Mouse (Mus musculus): ENCODE measurements around the gene Kdm4d.
"Not testable (repeated sequence)": the region's sequence is repeated elsewhere in the genome, so short reads cannot be mapped to it uniquely, and the experiment has no call there.

Gene Kdm4d

DNA sequence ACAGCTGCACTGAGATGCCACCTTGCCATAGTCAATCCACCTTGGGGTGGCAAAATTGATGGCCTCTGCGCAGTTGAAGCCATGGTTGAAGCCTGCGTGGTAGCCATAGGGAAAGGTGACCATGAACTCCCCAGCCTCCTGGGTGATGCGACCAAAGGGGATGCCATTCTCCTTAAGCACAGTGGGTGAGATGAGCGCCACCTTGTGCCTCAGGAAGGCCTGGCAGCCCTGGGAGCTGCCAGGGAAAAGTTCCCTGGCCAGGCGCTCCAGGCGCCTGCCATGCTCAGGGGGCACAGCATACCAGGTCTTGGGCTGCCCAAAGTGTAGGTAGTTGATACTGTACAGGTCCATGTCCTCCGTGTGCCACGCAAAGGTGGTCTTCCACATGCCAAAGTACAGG lies 49.2 kb downstream of the Kdm4d start:
- DNase-seq (ENCODE audit: low spot score in 2 of 2) = not testable (repeated sequence)

- DNase-seq (ENCODE audit: low spot score in 2 of 2) = not testable (repeated sequence)
Observed at GRCm38 (mm10) chr9:14447086-14447485, 53.2 kb downstream of the Kdm4d start.

DNA sequence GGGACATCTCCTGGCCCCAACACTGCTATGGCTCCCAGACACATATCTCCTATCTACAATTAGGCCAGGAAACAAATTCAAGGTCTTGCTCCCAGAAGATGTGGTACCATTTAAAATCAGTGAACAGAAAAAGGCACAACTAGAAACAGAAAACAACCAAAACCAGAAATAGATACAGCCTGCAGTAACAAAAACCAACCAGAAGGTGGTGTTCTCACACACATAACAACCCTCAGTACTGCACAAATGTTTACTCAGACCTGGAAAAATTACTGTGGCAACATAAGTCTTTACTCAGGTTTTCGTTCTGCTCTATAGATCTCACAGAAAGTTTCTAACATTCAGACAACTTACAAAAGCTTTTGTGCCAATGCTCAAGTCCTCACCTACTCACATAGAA lies 59.9 kb downstream of the Kdm4d start:
- no peak for DNase-seq (ENCODE audit: low spot score in 2 of 2)

- no peak for DNase-seq (ENCODE audit: low spot score in 2 of 2)
Observed at GRCm38 (mm10) chr9:14433252-14433939, 66.9 kb downstream of the Kdm4d start.
